Mouse (Mus musculus) heart, adult 2 months (tissue): ENCODE measurements around the gene Zfp831. TPM values are rescaled to one million over a fixed set of nuclear protein-coding genes. Genes with fewer than 3 reads are reported as not detected.

ENCODE experiments used
- DNase-seq, 2 experiments: peaks; one replicate each; pipeline ENCODE4 v3.0.0; 2021
- H3K27ac ChIP-seq: fragments of 200-600 bp; 2 replicates; pipeline ENCODE4 v1.8.1; 2022
- H3K27me3 ChIP-seq: fragments of 200-500 bp; 2 replicates; pipeline ENCODE4 v1.6.1; 2012; ENCODE audit warnings: mild to moderate bottlenecking, low read length, inconsistent platforms, mixed read lengths; ENCODE audit not compliant: control insufficient read depth, insufficient read depth
- H3K36me3 ChIP-seq: fragments of 200-500 bp; 2 replicates; pipeline ENCODE4 v1.6.1; 2012; ENCODE audit warnings: low read length, inconsistent platforms; ENCODE audit not compliant: control insufficient read depth, insufficient read depth
- H3K4me1 ChIP-seq: fragments of 200-500 bp; 2 replicates; pipeline ENCODE4 v1.6.1; 2011; ENCODE audit warnings: low read length; ENCODE audit not compliant: control insufficient read depth, insufficient read depth
- H3K4me3 ChIP-seq: fragments of 200-600 bp; 2 replicates; pipeline ENCODE4 v1.8.1; 2022
- H3K79me2 ChIP-seq: fragments of 200-500 bp; replicated peaks from 2 replicates; pipeline ENCODE4 v1.6.1; 2012; ENCODE audit warnings: mild to moderate bottlenecking, inconsistent platforms, low read length, moderate library complexity, mixed read lengths; ENCODE audit not compliant: control insufficient read depth, insufficient read depth
- H3K9ac ChIP-seq: fragments of 200-500 bp; 2 replicates; pipeline ENCODE4 v1.6.1; 2012; ENCODE audit warnings: low read depth, mild to moderate bottlenecking, control low read depth, inconsistent platforms, low read length, mixed read lengths
- CTCF ChIP-seq: fragments of 200-600 bp; IDR thresholded peaks from 2 replicates; pipeline ENCODE4 v1.8.1; 2022; ENCODE audit warnings: antibody characterized with exemption, mild to moderate bottlenecking, moderate library complexity
- EP300 ChIP-seq: fragments of 200-500 bp; IDR thresholded peaks from 2 replicates; pipeline ENCODE4 v1.6.1; 2011; ENCODE audit warnings: low read depth, low read length, control low read depth; ENCODE audit not compliant: insufficient read depth
- POLR2A ChIP-seq: fragments of 200-500 bp; IDR thresholded peaks from 2 replicates; pipeline ENCODE4 v1.6.1; 2011; ENCODE audit warnings: mild to moderate bottlenecking, low read depth, low read length, control low read depth; ENCODE audit not compliant: insufficient read depth
- WGBS: fragments of 180-500 bp; shearing (Covaris S2); methylation state at CpG from one replicate; pipeline ENCODE4 v1.1.7; 2018; 5-methylcytosine and 5-hydroxymethylcytosine counted together
- intact Hi-C: fragments of 180-260 bp; cut with DNase I; formaldehyde crosslinking; loops from one replicate; pipeline ENCODE4 v1.15.1; 2025
- polyA plus RNA-seq: library from polyadenylated mRNA; depleted of rRNA; stranded (reverse); fragments of >200 nt; gene quantifications from 2 replicates; pipeline ENCODE4 v1.2.3, GENCODE M21; 2012
- total RNA-seq, 2 experiments: library from RNA; stranded (reverse); gene quantifications; 2 replicates each; pipeline ENCODE4 v1.2.3; 2021

The Zfp831 gene
- total and polyA plus RNA-seq, 3 experiments, result 0.08 to 0.11 (median 0.10) TPM

- Histone ChIP-seq H3K4me3 (no peak overlapping the region), H3K79me2 (no peaks in the 10 kb centered on the region), H3K4me1 (no peaks in the 10 kb centered on the region), H3K36me3 (no peaks in the 10 kb centered on the region), H3K27ac (no peak overlapping the region), H3K9ac (no peak overlapping the region), H3K27me3 (no peaks in the 10 kb centered on the region)
- WGBS, result 78% methylated on average over 10 of the region's 10 CpGs
- no peak for DNase-seq
- intact Hi-C loops, result no loop called here
- no peak for TF ChIP-seq POLR2A
- TF ChIP-seq CTCF, result no peak
- no peak for TF ChIP-seq EP300
Measured at GRCm38 (mm10) chr2:174727114-174727823, 83.9 kb downstream of the Zfp831 start.

GRCm38 (mm10) chr2:174731939-174732338, 88.6 kb downstream of the Zfp831 start:
- H3K79me2 ChIP-seq, result no peaks in the 10 kb centered on the region
- H3K9ac ChIP-seq, result no peak overlapping the region
- no peaks in the 10 kb centered on the region for H3K4me1 ChIP-seq
- DNase-seq, result no peak
- H3K27ac ChIP-seq, result no peak overlapping the region
- H3K27me3 ChIP-seq, result no peaks in the 10 kb centered on the region
- H3K36me3 ChIP-seq, result no peaks in the 10 kb centered on the region
- intact Hi-C loops, result no loop called here
- no peak overlapping the region for H3K4me3 ChIP-seq
- TF ChIP-seq POLR2A (no peak), CTCF (no peak), EP300 (no peak)
- 64% methylated on average over 5 of the region's 5 CpGs for whole genome bisulfite sequencing

GRCm38 (mm10) chr2:174735270-174735669, 91.9 kb downstream of the Zfp831 start:
- Histone ChIP-seq H3K27me3 (no peaks in the 10 kb centered on the region), H3K79me2 (no peaks in the 10 kb centered on the region), H3K36me3 (no peaks in the 10 kb centered on the region), H3K27ac (no peak overlapping the region), H3K9ac (no peak overlapping the region), H3K4me3 (no peak overlapping the region), H3K4me1 (no peaks in the 10 kb centered on the region)
- 92% methylated on average over 1 of the region's 1 CpGs for WGBS
- DNase-seq, result no peak
- intact Hi-C loops, result no loop called here
- TF ChIP-seq CTCF (no peak), EP300 (no peak), POLR2A (no peak)

DNA sequence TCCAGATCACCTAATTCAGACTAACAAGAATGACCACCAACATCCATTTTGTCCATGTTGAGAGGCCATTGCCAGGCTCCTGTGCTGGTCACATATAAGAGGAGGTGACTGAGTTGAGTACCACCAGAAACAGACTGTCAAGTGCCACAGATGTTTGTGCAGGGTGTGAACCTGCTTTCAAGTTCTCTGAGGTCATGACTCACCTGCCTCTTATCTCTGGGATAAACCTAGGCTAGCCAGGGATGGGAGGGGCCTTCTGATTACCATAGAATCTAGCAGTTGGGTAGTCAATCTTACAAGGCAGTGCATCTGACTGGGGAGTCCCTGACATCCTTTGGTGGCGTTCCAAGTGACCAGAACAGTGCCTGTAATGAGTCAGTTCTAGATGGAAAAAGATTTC, 103.8 kb downstream of the Zfp831 start:
- H3K36me3 ChIP-seq, result no peaks in the 10 kb centered on the region
- no peak for TF ChIP-seq POLR2A
- no peak for TF ChIP-seq EP300
- TF ChIP-seq CTCF, result no peak
- 75% methylated on average over 1 of the region's 1 CpGs for WGBS
- H3K79me2 ChIP-seq, result no peaks in the 10 kb centered on the region
- no peak overlapping the region for H3K27ac ChIP-seq
- no peaks in the 10 kb centered on the region for H3K27me3 ChIP-seq
- DNase-seq, result no peak
- no peaks in the 10 kb centered on the region for H3K4me1 ChIP-seq
- no peak overlapping the region for H3K4me3 ChIP-seq
- H3K9ac ChIP-seq, result no peak overlapping the region
- intact Hi-C loops, result no loop called here

- Histone ChIP-seq H3K9ac (no peak overlapping the region), H3K27me3 (no peaks in the 10 kb centered on the region), H3K4me3 (no peak overlapping the region), H3K27ac (no peak overlapping the region), H3K4me1 (no peaks in the 10 kb centered on the region), H3K79me2 (no peaks in the 10 kb centered on the region), H3K36me3 (no peaks in the 10 kb centered on the region)
- WGBS, result 58% methylated on average over 8 of the region's 8 CpGs
- intact Hi-C loops, result no loop called here
- no peak for DNase-seq
- TF ChIP-seq CTCF, result no peak
- TF ChIP-seq EP300, result no peak
- no peak for TF ChIP-seq POLR2A
Measured at GRCm38 (mm10) chr2:174748381-174748780, 105.0 kb downstream of the Zfp831 start.

GRCm38 (mm10) chr2:174753197-174753596, 109.9 kb downstream of the Zfp831 start:
- Histone ChIP-seq H3K4me1 (no peaks in the 10 kb centered on the region), H3K36me3 (no peaks in the 10 kb centered on the region), H3K27ac (no peak overlapping the region), H3K27me3 (no peaks in the 10 kb centered on the region), H3K9ac (no peak overlapping the region), H3K79me2 (no peaks in the 10 kb centered on the region), H3K4me3 (no peak overlapping the region)
- no peak for DNase-seq
- TF ChIP-seq EP300, result no peak
- TF ChIP-seq POLR2A, result no peak
- TF ChIP-seq CTCF, result no peak
- 92% methylated on average over 1 of the region's 1 CpGs for WGBS
- intact Hi-C loops, result no loop called here
